ENCODE assay signal across 9 mouse cellular contexts in the genomic region with DNA sequence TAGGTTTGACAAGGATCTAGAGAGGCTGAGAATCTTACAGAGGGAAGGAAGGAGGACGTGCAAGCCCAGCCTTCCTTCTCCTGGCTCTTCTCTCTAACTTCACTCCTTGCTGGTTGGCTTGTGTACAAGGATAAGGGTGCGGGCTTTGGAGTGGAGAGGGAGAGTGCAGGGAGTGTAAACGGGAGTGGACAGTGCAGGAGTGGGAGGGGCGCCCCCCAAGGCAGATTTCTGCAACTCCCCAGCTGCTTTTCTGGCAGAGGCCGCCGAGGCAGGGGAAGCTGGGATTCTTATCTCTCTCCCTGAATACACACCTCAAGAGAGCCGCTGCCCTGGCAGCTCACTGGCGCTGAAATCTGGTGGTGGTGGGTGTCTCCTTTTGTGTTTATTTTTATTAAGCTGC. TPM values are rescaled to one million over a fixed set of nuclear protein-coding genes. Genes with fewer than 3 reads are reported as not detected.
DNase-seq lines count a peak whose midpoint lies in the region; ATAC-seq and TF ChIP-seq lines count a peak whose summit lies in the region.
"Had no signal": no experiment of that assay in that cellular context is flagged by ENCODE, and none has a peak within 500 bp of the region (broad histone marks: within the 10 kb centered on the region; RNA-seq: fewer than 3 reads in every experiment).

No protein-coding gene starts in this region.

- H3K9ac ChIP-seq in hindbrain, postnatal 0 days (replicated peaks; ENCODE audit: low read length) = peak overlapping the region; percentile 41
- peak overlapping the region; percentile 94 for H3K9ac ChIP-seq in midbrain, postnatal 0 days (replicated peaks; ENCODE audit: low read length, poor library complexity, severe bottlenecking)

- peak overlapping the region; percentile 19; the same call in 1 of the 2 replicates for H3K4me3 ChIP-seq in forebrain, embryonic 10.5 days
- peak overlapping the region; percentile 74 for H3K4me3 ChIP-seq in hindbrain, postnatal 0 days (ENCODE audit: low read length)
- H3K4me3 ChIP-seq in midbrain, postnatal 0 days (ENCODE audit: low read depth, low read length) = peak overlapping the region; percentile 82

- no peak for ATAC-seq in hindbrain, postnatal 0 days
- ATAC-seq in midbrain, postnatal 0 days (ENCODE audit: low FRiP score) = no peak

- peaks cover 84% of the 10 kb centered on the region for H3K27me3 ChIP-seq in forebrain, embryonic 10.5 days (ENCODE audit: poor library complexity, severe bottlenecking)
- no peaks in the 10 kb centered on the region for H3K27me3 ChIP-seq in hindbrain, postnatal 0 days (ENCODE audit: insufficient read depth, low read length)
- H3K27me3 ChIP-seq in midbrain, postnatal 0 days (ENCODE audit: insufficient read depth, low read length) = no peaks in the 10 kb centered on the region

- peak; percentile 28 to 35 for DNase-seq in kidney, postnatal 4 days
- DNase-seq in kidney, adult 11 months = no peak
- DNase-seq in forebrain, embryonic 10.5 days (ENCODE audit: extremely low spot score, low spot score) = no peak
- no peak for DNase-seq in hindbrain, postnatal 0 days (ENCODE audit: low spot score)
- no peak for DNase-seq in midbrain, postnatal 0 days (ENCODE audit: low spot score)
- DNase-seq in thymus, postnatal 36 days = no peak
- DNase-seq in embryo, embryonic 10.5 days (ENCODE audit: low spot score) = no peak
- DNase-seq in spleen, postnatal 10 days (ENCODE audit: low spot score in 2 of 2) = no peak
- DNase-seq: spleen, adult 18-20 months had no signal

- no peaks in the 10 kb centered on the region for H3K36me3 ChIP-seq in forebrain, embryonic 10.5 days (replicated peaks)
- H3K36me3 ChIP-seq in hindbrain, postnatal 0 days (ENCODE audit: insufficient read depth, low read length) = no peaks in the 10 kb centered on the region
- H3K36me3 ChIP-seq in midbrain, postnatal 0 days (ENCODE audit: insufficient read depth, low read length) = no peaks in the 10 kb centered on the region

- peak overlapping the region; percentile 83 for H3K4me2 ChIP-seq in hindbrain, postnatal 0 days (ENCODE audit: low read depth, low read length)
- H3K4me2 ChIP-seq in midbrain, postnatal 0 days (ENCODE audit: low read depth, low read length, poor library complexity, severe bottlenecking) = peak overlapping the region; percentile 89

- H3K9me3 ChIP-seq in forebrain, embryonic 10.5 days = no peaks in the 10 kb centered on the region
- no peaks in the 10 kb centered on the region for H3K9me3 ChIP-seq in hindbrain, postnatal 0 days (ENCODE audit: low read length)
- H3K9me3 ChIP-seq in midbrain, postnatal 0 days (ENCODE audit: low read length) = no peaks in the 10 kb centered on the region

- 16% methylated on average over 8 of the region's 8 CpGs for WGBS in forebrain, embryonic 10.5 days
- WGBS in hindbrain, postnatal 0 days = 10% methylated on average over 8 of the region's 8 CpGs
- WGBS in midbrain, postnatal 0 days = 7% methylated on average over 8 of the region's 8 CpGs

- H3K4me1 ChIP-seq in forebrain, embryonic 10.5 days = peaks cover 34% of the 10 kb centered on the region
- 0 out of 2 replicates have a peak, but pooled peaks cover 5% of the 10 kb centered on the region for H3K4me1 ChIP-seq in hindbrain, postnatal 0 days (ENCODE audit: insufficient read depth, low read length)
- H3K4me1 ChIP-seq in midbrain, postnatal 0 days (ENCODE audit: insufficient read depth, low read length) = peaks cover 8% of the 10 kb centered on the region; the same call in 1 of the 2 replicates

- no peak for TF ChIP-seq CTCF in hindbrain, postnatal 0 days (IDR thresholded peaks at IDR 0.05; ENCODE audit: low read depth)
- TF ChIP-seq CTCF in midbrain, postnatal 0 days (IDR thresholded peaks at IDR 0.05) = no peak

- no peak overlapping the region for H3K27ac ChIP-seq in forebrain, embryonic 10.5 days
- peak overlapping the region; percentile 23; the same call in 1 of the 2 replicates for H3K27ac ChIP-seq in hindbrain, postnatal 0 days
- peak overlapping the region; percentile 97 for H3K27ac ChIP-seq in midbrain, postnatal 0 days (ENCODE audit: low read depth, low read length)

RNA-seq across cellular contexts. Expression of gene Epb41l1, which starts 1.9 kb away (rescaled TPM):
- 0.93 and 1.1 TPM in 2 replicates for polyA plus RNA-seq in forebrain, embryonic 10.5 days (2016; fragmentation: Nextera tagmentation; extraction: Ambion mirVana)
- total RNA-seq in hindbrain, postnatal 0 days (2014; rRNA removed) = 228 and 259 TPM in 2 replicates
- 10.7 and 11.2 TPM in 2 replicates for polyA plus RNA-seq in hindbrain, postnatal 0 days (2015; fragmentation: Nextera tagmentation; extraction: Ambion mirVana)
- 261 and 263 TPM in 2 replicates for total RNA-seq in midbrain, postnatal 0 days (2014; rRNA removed)
- polyA plus RNA-seq in midbrain, postnatal 0 days (2015; fragmentation: Nextera tagmentation; extraction: Ambion mirVana) = 12.7 and 12.9 TPM in 2 replicates

Comparison
In these comparisons a context has a peak if more than half of its experiments do, and no peak if none do; other contexts are left out.
1. DNase-seq: peak in kidney, postnatal 4 days (2 of 2); none in kidney, adult 11 months (single experiment), forebrain, embryonic 10.5 days (single experiment), hindbrain, postnatal 0 days (single experiment), midbrain, postnatal 0 days (single experiment), thymus, postnatal 36 days (0 of 2), embryo, embryonic 10.5 days (single experiment) and spleen, postnatal 10 days (0 of 2).
2. H3K4me3 ChIP-seq: peak in every context shown above with its lines; median percentile 82 in midbrain, postnatal 0 days; 74 in hindbrain, postnatal 0 days; 19 in forebrain, embryonic 10.5 days.